Mouse (Mus musculus): ENCODE results near the gene Tbc1d22a. TPM values are rescaled to one million over a fixed set of nuclear protein-coding genes. Genes with fewer than 3 reads are reported as not detected.
"Not testable (repeated sequence)": the region's sequence is repeated elsewhere in the genome, so short reads cannot be mapped to it uniquely, and the experiment has no call there.

Gene Tbc1d22a
- polyA plus RNA-seq, 1 experiment = 16.3 TPM

GRCm38 (mm10) chr15:86201696-86202330 is 12.4 kb upstream of the Tbc1d22a start:
- Histone ChIP-seq H3K27ac (ENCODE audit: control insufficient read depth, insufficient read depth, low read depth, low read length, poor library complexity) (peak overlapping the region; percentile 67), H3K4me1 (ENCODE audit: control insufficient read depth, insufficient read depth, low read length) (peaks cover 12% of the 10 kb centered on the region), H3K4me3 (replicated peaks; ENCODE audit: control insufficient read depth, low read depth, low read length) (no peak overlapping the region)
- TF ChIP-seq POLR2A (IDR thresholded peaks at IDR 0.05; ENCODE audit: borderline replicate concordance, control insufficient read depth, low read depth, low read length) (no peak), CTCF (IDR thresholded peaks at IDR 0.05; ENCODE audit: control insufficient read depth, insufficient read depth, low read length) (no peak)
- WGBS = 68% methylated on average over 9 of the region's 9 CpGs

- Histone ChIP-seq H3K4me3 (replicated peaks; ENCODE audit: control insufficient read depth, low read depth, low read length) (no peak overlapping the region), H3K4me1 (ENCODE audit: control insufficient read depth, insufficient read depth, low read length) (peaks cover 12% of the 10 kb centered on the region), H3K27ac (ENCODE audit: control insufficient read depth, insufficient read depth, low read depth, low read length, poor library complexity) (peak overlapping the region; percentile 67)
- WGBS = 0% methylated on average over 6 of the region's 6 CpGs
- TF ChIP-seq POLR2A (IDR thresholded peaks at IDR 0.05; ENCODE audit: borderline replicate concordance, control insufficient read depth, low read depth, low read length) (no peak), CTCF (IDR thresholded peaks at IDR 0.05; ENCODE audit: control insufficient read depth, insufficient read depth, low read length) (no peak)
These were observed 11.6 kb upstream of the Tbc1d22a start for GRCm38 (mm10) chr15:86202640-86203039.

GRCm38 (mm10) chr15:86203292-86203793 is 10.9 kb upstream of the Tbc1d22a start:
- Histone ChIP-seq H3K27ac (ENCODE audit: control insufficient read depth, insufficient read depth, low read depth, low read length, poor library complexity) (peak overlapping the region; percentile 66), H3K4me3 (replicated peaks; ENCODE audit: control insufficient read depth, low read depth, low read length) (no peak overlapping the region), H3K4me1 (ENCODE audit: control insufficient read depth, insufficient read depth, low read length) (peaks cover 12% of the 10 kb centered on the region)
- no peak for TF ChIP-seq CTCF (IDR thresholded peaks at IDR 0.05; ENCODE audit: control insufficient read depth, insufficient read depth, low read length)
- no peak for TF ChIP-seq POLR2A (IDR thresholded peaks at IDR 0.05; ENCODE audit: borderline replicate concordance, control insufficient read depth, low read depth, low read length)
- WGBS = 50% methylated on average over 7 of the region's 7 CpGs

- TF ChIP-seq POLR2A (IDR thresholded peaks at IDR 0.05; ENCODE audit: borderline replicate concordance, control insufficient read depth, low read depth, low read length) = peak; percentile 30; the same call in 1 of the 2 replicates
- TF ChIP-seq CTCF (IDR thresholded peaks at IDR 0.05; ENCODE audit: control insufficient read depth, insufficient read depth, low read length) = no peak
- no peak overlapping the region for H3K4me3 ChIP-seq (replicated peaks; ENCODE audit: control insufficient read depth, low read depth, low read length)
- peaks cover 12% of the 10 kb centered on the region for H3K4me1 ChIP-seq (ENCODE audit: control insufficient read depth, insufficient read depth, low read length)
- 62% methylated on average over 7 of the region's 7 CpGs for WGBS
- peak overlapping the region; percentile 66 for H3K27ac ChIP-seq (ENCODE audit: control insufficient read depth, insufficient read depth, low read depth, low read length, poor library complexity)
These were observed 10.2 kb upstream of the Tbc1d22a start for GRCm38 (mm10) chr15:86203942-86204561.

- Histone ChIP-seq H3K4me3 (replicated peaks; ENCODE audit: control insufficient read depth, low read depth, low read length) (no peak overlapping the region), H3K4me1 (ENCODE audit: control insufficient read depth, insufficient read depth, low read length) (peaks cover 12% of the 10 kb centered on the region), H3K27ac (ENCODE audit: control insufficient read depth, insufficient read depth, low read depth, low read length, poor library complexity) (no peak overlapping the region)
- TF ChIP-seq POLR2A (IDR thresholded peaks at IDR 0.05; ENCODE audit: borderline replicate concordance, control insufficient read depth, low read depth, low read length) = no peak
- TF ChIP-seq CTCF (IDR thresholded peaks at IDR 0.05; ENCODE audit: control insufficient read depth, insufficient read depth, low read length) = peak; percentile 77
- 63% methylated on average over 2 of the region's 2 CpGs for WGBS
These were observed 9.0 kb upstream of the Tbc1d22a start for GRCm38 (mm10) chr15:86205300-86205699.

GRCm38 (mm10) chr15:86206385-86206784 is 7.9 kb upstream of the Tbc1d22a start:
- WGBS = 73% methylated on average over 4 of the region's 4 CpGs
- Histone ChIP-seq H3K4me3 (replicated peaks; ENCODE audit: control insufficient read depth, low read depth, low read length) (no peak overlapping the region), H3K4me1 (ENCODE audit: control insufficient read depth, insufficient read depth, low read length) (peaks cover 9% of the 10 kb centered on the region), H3K27ac (ENCODE audit: control insufficient read depth, insufficient read depth, low read depth, low read length, poor library complexity) (no peak overlapping the region)
- TF ChIP-seq CTCF (IDR thresholded peaks at IDR 0.05; ENCODE audit: control insufficient read depth, insufficient read depth, low read length) = no peak
- TF ChIP-seq POLR2A (IDR thresholded peaks at IDR 0.05; ENCODE audit: borderline replicate concordance, control insufficient read depth, low read depth, low read length) = no peak

GRCm38 (mm10) chr15:86212193-86212592 is 2.1 kb upstream of the Tbc1d22a start:
- H3K27ac ChIP-seq (ENCODE audit: control insufficient read depth, insufficient read depth, low read depth, low read length, poor library complexity); H3K4me1 ChIP-seq (ENCODE audit: control insufficient read depth, insufficient read depth, low read length); H3K4me3 ChIP-seq (replicated peaks; ENCODE audit: control insufficient read depth, low read depth, low read length): not testable (repeated sequence)
- WGBS = 51% methylated on average over 5 of the region's 5 CpGs

GRCm38 (mm10) chr15:86214549-86215201 is 416 bp downstream of the Tbc1d22a start:
- TF ChIP-seq CTCF (IDR thresholded peaks at IDR 0.05; ENCODE audit: control insufficient read depth, insufficient read depth, low read length) (no peak), POLR2A (IDR thresholded peaks at IDR 0.05; ENCODE audit: borderline replicate concordance, control insufficient read depth, low read depth, low read length) (no peak)
- peak overlapping the region; percentile 97 for H3K4me3 ChIP-seq (replicated peaks; ENCODE audit: control insufficient read depth, low read depth, low read length)
- WGBS = 3% methylated on average over 25 of the region's 25 CpGs
- peaks cover 7% of the 10 kb centered on the region; the same call in 1 of the 2 replicates for H3K4me1 ChIP-seq (ENCODE audit: control insufficient read depth, insufficient read depth, low read length)
- H3K27ac ChIP-seq (ENCODE audit: control insufficient read depth, insufficient read depth, low read depth, low read length, poor library complexity) = peak overlapping the region; percentile 87

- H3K27ac ChIP-seq (ENCODE audit: control insufficient read depth, insufficient read depth, low read depth, low read length, poor library complexity); H3K4me1 ChIP-seq (ENCODE audit: control insufficient read depth, insufficient read depth, low read length): not testable (repeated sequence)
These were observed 2.4 kb downstream of the Tbc1d22a start for GRCm38 (mm10) chr15:86216641-86217040.

More at GRCm38 (mm10) chr15:86216641-86217040, 2.4 kb downstream of the Tbc1d22a start:
- H3K4me3 ChIP-seq (replicated peaks; ENCODE audit: control insufficient read depth, low read depth, low read length) = not testable (repeated sequence)
- 53% methylated on average over 9 of the region's 9 CpGs for WGBS

All from bone marrow, adult 2 months (tissue).